Mouse (Mus musculus): ENCODE measurements around the gene Fggy.

Gene Fggy

DNA sequence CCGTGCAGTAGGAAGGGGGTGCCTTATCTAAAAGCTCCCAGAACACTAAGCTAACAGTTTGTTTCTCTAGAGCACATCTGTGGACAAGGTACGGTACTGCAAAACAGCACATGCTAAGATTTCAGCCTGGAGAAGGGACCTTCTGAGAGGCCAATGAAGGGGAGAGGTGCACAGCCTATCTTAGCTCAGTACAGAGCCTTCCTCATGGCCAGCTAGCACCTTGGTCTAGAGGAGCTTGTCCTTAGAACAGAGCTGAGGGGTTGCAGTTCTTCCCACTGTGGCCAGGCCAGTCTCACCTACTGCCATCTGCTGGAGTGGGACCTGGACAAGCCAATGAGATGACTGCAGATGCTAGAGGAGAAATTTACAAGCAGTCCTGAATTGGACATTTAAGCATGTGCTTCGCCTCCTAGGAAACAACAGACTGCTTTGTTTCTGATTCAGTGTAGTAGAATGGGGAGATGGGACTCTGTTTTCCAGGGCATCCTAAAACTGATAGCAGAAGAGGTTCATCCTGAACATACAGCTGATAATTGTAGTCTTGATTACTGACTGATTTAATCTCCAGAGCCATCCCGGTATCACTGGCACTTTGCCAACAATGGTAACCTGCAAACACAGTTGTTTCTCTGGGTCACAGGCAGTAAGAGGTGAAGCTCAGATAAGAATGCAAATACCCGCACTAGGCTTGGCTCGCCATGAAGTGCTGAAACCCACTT lies 305.6 kb downstream of the Fggy start:
- DNase-seq = no peak

DNA sequence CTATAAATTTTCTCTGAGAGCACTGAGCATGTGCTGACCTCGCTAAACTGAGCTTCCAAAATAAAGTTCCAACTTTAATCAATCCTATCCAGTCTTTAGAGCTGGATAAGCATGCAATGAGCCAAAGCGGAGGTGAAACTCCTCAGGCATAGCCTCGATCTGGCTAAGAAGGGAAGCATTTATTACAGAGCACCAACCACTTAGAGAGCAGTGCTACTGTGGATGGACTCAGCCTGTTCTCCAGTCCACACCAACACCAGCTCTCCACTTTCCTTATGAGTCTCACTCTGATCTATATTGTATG lies 306.1 kb downstream of the Fggy start:
- DNase-seq = no peak

DNA sequence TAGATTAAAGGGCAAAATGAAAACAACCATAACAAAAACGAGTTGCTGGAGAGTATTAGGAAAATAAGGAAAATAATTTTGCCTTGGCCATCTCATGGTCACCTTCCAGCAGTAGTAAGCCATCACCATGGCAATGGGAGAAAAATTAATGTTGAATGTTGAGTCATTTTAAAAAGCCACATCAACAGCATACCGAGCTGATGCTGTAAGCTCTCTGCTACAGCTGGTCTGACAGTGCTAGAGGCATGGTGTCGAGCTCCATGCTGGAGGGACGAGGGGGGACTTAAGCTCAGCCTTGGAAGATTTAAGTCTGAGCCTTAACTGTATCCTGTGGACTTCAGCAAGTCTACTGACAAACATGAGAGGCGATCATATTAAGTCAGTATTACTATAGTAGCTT lies 307.9 kb downstream of the Fggy start:
- no peak for DNase-seq

DNA sequence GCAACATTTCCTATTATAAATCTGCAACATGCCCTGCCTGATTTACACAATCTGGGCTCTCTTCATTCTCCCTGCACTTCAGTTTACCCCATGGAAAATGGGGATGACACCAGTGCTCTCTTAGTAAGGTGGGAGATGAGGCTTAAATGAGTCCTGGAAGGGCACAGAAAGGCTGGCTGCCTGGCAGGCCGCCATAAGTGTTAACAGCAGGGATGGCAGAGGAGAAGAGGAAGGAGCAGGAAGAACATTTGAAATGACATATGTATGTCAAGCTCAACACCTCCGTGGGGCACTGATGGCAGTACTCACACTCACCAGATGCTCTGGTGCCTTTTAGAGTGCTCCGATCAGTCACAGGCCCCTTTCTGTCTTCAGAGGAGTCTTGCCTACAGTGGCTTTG lies 308.6 kb downstream of the Fggy start:
- no peak for DNase-seq

DNA sequence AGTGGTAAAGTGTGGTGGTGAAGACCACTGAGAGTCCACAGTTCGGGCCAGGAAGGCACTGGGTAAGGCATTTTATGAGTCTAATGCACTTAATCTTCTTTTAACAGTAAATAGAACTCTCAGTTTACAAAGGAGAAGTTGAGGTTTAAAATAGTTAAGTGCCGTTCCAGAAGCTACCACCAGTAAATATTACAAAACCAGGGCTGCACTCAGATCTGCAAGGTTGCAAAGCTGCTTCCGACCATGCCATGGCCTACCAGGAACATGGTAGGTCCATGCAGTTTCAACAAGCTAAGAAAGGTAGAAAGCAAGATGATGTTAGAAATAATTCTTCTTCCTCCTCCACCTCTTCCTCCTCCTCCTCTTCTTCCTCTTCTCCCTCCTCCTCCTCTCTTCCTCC lies 309.8 kb downstream of the Fggy start:
- DNase-seq = no peak

DNA sequence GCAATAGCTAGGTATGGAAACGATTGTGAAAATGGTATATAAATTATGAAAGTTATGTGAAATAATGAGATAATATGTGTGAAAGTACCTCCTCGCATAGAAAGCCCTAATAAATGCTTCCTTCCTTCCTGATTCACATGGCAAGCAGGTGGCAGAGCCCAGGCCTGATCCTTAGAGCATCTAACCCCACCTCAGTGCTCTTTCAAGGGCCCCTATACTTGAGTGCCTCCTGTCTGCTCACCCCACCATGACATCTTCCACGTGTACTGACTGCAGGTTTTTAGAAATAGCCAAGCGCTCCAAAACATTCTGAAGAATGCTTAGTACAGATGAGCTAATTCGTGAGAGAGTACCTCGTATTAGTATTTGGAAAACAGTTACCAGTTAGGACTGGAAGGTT lies 311.0 kb downstream of the Fggy start:
- no peak for DNase-seq

DNA sequence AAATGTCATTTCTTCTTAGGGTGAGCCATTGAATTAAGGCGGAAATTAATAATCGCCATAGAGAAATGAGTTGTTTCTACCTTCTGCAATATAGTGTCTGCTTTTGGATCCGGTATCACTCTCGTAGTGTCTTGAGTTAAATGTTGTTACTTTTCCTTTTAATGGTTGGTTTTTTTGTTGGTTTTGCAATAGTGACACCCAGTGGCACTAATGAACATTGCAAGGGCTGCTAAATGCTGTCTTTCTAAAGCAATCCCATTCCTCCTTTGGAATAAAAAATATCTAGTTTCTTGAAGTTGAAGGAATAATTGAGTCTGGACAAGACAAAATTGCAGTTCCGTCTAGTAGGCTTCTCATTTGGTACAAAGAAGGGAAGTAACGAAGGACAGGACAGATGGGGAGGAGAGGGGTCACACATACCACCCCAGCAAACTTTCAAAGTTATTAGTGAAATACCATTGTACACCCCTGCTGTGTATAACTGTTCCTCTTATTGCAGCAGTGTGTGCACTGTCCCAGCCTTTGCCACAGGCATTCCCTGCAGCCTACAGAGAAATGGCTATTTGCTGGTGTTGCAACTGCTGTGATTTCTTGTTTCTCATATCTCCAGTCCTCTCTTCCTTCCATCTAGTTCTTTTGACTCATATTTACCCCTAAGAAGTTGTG lies 314.0 kb downstream of the Fggy start:
- DNase-seq = peak; percentile 62 to 67

DNA sequence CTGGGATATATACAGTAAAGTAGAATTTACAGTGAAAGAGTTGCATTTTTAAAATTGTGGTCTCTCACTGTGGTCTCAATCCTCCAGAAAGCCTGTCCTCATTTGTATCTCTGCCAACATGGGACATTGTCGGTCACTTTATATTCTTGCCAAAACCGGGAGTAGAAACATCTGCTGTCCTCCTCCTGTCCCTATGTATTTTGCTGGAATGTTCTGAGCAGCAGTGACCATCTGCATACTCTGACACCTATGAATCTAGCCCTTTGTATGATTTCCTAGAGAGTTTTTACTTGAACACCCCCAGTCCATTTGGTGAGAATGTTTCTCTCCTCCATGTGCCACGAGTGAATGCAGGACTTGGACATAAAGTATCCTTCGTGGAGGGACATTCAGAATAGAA lies 318.6 kb downstream of the Fggy start:
- DNase-seq = no peak

DNA sequence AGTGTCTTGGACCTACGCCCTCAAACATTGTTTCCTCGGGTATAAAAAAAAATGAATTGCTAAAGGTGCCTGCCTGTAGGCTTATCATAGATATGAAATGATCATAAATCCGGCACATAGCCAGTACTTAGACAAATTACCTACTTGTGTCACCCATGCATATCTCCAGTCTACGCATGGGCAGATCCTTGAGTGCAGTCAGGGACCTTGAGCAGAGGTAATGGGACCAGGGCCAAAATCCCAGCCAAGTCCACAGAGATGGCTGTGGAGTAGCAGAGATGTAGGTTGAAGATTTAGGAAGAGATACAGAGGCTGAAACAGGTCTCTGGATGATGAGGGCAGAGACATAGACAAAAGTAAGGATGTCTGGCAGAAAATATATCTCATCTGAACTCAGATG lies 320.1 kb downstream of the Fggy start:
- no peak for DNase-seq

DNA sequence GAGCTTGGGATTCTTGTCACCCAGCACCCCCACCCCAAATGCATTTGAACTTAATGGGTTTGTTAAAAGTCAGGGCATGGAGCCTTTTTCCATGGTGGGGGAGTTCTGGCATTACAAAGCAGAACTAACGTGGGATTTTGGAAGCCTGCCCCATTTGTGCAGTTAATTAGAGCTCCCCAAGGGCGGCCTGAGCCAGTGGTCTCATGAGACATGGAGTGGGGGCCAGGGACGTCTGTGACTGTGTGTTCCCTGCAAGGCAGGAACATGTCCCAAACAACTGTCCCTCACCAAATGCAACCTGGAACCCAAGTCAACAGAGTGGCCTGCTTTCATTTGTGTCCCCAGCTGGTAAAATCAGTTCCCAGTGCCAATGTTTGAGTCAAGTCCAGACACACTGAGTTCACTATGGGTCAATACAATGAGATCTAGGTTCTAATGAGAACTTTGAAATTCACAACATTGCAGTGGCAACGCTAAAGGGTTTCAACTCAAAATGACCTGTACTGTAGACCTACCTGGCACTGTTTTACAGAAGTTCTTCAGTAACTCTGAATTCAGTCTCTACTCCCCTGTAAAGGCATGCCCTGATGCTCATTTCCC lies 324.5 kb downstream of the Fggy start:
- no peak for DNase-seq

DNA sequence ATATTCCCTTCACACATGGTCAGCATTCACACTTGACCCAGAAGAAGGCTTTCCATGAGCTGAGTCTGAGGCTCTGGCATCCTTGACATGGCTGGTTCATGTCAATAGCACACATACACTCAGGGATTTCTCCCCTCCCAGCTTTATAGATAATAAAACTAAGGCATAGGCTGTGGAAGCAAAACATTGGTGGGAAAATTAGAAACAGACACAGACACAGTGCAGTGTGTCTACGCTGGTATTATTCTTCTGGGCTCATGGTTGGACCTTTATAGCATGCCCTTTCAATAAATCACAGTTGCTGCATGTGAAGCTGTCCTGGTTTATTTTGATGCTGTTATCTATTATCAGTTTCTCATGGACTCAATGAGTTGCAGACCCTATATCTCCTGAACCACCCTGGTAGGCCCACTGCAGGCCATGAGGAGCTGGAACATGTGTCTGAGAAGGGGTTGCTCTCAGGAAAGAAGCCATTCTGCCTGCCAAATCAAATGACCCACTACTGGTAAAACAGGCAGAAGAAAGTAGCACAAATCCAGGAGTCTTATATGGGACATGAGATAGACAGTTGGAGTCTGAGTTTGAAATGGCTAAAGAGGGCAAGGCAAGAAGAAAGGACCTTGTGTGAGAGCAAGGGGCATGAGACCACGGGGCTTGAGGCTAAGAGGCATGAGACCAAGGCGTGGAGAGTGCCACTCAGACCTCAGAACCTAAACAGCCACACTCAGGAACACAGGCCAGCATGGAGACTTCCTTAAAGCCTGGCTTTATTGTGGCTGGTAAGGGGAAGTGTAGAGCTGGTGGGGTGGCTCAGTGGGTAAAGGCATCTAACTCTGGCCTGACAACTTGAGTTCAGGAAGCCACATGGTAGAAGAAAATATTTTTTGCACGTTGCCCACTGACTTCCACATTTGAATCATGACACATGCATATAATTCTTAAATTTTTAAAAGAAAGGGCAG lies 327.2 kb downstream of the Fggy start:
- no peak for DNase-seq

DNA sequence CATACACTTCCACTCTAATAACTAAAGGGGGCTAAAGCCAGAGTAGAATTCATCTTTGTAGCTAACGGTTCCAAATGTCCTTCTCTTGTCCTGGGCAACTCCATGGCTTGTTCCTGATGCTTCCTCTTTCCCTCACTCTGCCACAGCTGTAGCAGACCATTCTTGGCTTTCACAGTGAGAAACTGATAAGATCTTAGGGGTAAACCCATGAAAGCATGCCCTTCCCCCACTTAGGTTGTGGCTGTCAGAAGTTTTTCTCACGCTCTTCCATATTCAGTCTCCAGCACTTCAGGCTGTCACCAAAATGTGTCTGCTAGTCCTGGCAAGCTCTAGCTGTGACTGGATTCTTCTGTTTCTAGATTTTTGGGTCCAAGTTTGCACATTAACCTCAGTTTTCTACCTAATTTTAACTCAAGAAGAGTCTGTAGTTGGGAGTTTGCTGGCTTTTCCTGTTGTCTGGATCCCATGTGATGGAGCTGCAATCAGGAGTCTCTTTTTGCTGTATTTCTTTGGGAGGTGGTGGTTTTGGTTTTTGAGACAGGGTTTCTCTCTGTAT lies 338.0 kb downstream of the Fggy start:
- no peak for DNase-seq

DNA sequence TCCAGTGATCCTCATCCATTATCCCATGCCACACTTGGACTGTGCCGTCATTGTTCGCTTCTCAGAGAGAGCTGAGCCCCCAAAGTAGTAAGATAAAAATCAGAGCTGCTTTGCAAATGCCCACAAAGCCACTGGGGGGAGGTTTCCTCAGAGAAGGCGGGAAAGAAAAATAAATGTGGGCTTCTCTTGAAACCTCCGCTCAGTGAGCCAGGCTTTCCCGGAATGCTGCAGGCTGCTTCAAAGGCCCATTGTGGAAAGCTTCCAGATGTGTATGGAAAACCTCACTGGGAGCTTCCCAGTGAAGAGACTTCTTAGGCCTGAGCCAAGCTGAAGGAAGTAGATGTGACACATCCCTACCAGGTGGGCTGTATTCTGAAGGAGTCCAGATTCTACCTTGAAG lies 339.3 kb downstream of the Fggy start:
- no peak for DNase-seq

DNA sequence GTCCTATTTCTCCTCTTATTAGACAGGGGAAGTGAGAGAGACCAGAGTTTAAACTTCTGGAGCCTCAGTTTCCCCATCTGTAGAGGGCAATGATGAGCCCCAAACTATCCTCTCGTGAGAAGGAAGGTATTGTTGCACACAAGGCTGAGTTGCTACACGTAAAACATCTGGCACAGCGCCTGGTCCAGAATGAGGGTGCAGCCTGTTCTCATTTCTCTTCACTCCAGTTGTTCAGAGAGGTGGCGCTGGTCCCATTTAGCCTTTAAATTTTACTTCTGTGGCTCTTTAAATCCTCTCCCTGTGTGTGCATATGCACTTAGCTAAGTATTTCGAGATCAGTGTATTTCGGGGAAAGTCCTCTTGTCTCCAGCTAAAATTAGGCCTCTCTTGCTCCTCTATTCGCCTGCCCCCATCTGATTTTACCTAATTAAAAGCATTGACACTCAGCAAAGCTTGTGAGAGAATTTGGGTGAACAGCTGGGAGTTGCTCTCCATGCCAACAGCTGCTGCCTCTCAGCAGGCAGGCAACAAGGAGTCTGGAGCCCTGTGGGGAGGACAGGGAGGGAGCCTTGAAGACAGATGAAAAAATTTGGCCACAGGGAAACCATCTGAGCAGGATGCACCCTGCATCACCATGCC lies 340.0 kb downstream of the Fggy start:
- DNase-seq = no peak

DNA sequence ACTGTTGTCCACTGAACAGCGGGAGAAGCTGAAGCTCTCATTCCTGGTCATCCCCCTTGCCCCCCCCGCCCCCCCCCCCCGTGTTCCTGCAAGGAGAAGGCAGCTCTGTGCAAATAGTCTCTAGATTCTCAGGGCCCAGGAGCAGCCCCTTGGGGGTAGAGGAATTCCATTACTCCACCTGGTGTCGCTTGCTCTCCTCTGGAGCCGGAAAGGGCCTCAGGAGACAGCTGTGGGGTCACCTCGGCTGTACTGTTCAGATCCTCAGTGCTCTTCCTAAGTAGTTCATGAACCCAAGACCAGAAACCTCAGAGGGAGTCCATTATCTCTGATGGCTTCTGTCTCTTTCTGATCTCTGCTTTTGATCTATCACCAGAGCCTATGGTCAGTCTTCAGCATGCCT lies 341.4 kb downstream of the Fggy start:
- DNase-seq = no peak

DNA sequence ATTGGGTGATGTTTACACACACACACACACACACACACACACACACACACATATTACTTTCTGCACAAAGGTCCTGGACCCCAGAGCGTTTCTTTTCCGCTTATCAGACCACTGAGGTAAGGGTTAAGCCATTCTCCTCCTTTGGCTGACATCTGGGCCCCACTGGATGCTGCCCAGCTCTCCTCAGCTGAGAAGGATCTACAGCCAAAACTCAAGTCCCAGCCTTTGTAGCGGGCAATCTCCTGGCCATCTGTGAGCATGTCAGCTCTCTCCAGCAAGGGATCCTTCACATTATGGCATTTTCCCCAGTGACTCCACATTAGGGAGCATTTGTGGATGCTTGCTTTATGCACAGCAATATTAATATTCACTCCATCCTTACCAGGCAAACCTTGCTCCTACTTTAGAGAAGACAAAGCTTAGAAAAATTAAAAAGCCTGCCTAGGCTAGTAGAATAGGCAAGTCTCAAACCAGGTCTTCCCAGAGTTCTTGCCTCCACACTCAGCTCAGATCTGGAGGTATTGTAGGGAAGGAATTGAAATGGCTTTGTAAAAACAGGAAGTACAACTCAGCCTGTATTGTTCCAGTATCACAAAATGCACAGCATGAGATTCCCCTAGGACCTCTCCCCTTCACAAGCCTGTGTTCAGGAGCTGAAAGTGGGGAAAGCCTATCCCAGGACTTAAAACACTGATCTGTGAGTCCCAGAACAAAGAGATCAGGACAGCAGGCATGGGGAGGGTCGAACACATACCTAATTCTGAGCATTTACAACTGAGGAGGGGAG lies 342.8 kb downstream of the Fggy start:
- DNase-seq = no peak

DNA sequence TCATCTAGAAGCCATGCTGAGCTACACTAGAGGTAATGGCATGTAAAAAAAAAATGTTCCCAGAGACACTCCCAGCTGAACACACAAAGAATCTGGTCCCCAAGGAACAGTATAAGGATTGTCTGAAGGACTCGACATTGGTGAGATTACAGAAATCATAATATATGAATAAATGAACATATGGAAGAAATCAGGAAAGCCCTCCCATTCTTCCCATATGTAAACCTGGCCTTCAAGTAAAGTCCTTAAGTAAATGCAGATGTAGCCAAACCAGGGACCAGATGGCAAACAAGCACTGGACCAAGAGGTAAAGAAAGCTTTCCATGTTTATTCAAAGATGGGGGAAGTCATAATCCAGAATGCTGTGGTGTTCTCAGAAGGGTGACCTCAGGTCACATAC lies 343.5 kb downstream of the Fggy start:
- no peak for DNase-seq

DNA sequence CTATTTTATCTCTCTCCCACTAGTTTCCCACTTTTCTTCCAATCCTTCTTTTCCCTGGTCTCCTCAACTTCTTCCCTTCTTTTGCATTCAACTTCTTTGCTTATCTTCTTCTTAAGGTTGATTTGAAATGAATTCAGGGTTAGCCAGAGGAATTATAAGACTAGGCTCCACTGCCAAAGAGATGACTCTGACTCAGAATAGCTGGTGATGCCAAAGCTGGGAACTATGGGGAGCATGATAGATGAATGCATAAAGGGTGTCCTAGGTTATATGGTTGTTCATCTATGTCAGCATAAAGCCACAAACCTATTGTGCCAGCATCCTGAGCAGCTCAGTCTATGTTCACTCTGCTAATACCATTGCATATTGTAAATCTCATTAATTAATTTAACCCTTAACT lies 348.8 kb downstream of the Fggy start:
- no peak for DNase-seq

DNA sequence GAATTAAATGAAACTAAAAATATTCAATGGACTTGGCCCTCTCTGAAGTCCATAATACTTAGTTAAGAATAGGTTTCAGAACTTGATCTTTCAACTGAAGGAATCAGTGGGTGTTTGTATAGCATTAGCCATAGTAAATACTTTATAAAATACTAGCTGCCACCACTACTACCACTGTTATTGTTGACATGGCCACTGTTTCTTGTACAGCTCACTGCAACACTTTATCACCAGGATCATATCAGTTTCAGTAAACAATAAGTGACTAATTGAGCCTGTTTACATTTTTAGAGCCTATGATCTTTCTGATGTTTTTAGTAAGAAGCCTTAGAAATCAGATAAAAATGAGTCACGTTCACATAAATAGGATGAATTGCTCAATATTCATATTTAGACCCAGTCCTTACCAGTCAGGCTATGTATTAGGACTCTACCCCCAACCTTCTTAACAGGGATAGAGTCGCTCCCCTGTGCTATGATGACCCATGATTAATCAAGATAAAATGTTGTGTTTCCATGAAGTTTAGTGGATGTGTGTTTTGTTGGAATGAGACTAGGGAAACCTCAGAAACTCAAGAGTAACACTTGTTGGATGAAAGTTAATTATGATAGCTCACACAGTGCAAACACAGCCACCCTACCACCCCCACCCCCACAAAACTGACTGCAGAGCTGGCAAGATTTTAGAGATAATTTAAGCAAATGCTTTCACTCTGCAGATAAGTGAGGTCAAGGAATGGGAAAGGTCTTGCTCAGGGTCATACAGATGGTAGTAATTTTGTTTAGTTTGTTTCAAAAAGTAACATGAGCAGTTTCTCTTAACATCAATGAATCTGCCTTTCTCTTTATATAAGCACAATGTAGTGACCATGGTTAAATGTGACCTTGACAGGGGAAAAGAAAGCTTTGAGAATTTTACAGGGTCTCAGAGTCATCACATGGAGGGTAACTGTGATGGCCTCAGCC lies 352.7 kb downstream of the Fggy start:
- DNase-seq = no peak

DNA sequence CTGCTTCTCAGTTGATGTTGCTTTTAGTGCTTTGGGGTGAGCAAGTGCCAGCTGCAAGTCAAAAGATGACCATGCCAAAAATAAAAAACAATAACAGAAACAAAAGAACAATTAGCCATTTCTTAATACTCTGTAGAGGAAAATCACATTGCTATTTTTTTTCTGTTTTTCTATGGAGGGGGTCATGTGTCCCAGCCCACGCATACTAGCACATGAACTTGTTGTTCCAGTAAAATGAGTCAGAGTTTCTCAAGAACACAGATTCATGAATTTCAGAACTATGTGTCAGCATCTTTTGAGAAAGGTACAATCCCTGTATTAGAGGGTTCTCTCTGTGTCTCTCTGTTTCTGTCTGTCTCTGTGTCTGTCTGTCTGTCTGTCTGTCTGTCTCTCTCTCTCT lies 355.7 kb downstream of the Fggy start:
- DNase-seq = no peak

Data from B cell, adult 2 months (primary cell).